Mouse (Mus musculus) midbrain, embryonic 14.5 days (tissue): ENCODE data around the gene Kdm4b. TPM values are rescaled to one million over a fixed set of nuclear protein-coding genes. Genes with fewer than 3 reads are reported as not detected.
A peak's percentile ranks its signal among the peaks of the same experiment; 100 is the strongest.

Source experiments
- ATAC-seq: fragments of 200-750 bp; cut with Nextera tagmentation; 2 replicates; pipeline ENCODE4 v1.8.0; 2017; ENCODE audit warnings: moderate number of reproducible peaks, moderate library complexity; ENCODE audit not compliant: low FRiP score, low TSS enrichment
- DNase-seq: peaks from one replicate; pipeline ENCODE4 v3.0.0-alpha.2; 2015
- H3K27ac ChIP-seq: fragments of 300-500 bp; sonication (generic); replicated peaks from 2 replicates; pipeline ENCODE4 v1.5.1; 2014; ENCODE audit warnings: mild to moderate bottlenecking, low read depth, low read length, moderate library complexity
- H3K27me3 ChIP-seq: fragments of 300-500 bp; sonication (generic); 2 replicates; pipeline ENCODE4 v1.6.1; 2014; ENCODE audit warnings: low read length, control low read depth, mixed read lengths; ENCODE audit not compliant: control insufficient read depth, insufficient read depth
- H3K36me3 ChIP-seq: fragments of 300-500 bp; sonication (generic); 2 replicates; pipeline ENCODE4 v1.6.1; 2014; ENCODE audit warnings: low read length, control low read depth; ENCODE audit not compliant: control insufficient read depth, insufficient read depth
- H3K4me1 ChIP-seq: fragments of 300-500 bp; sonication (generic); 2 replicates; pipeline ENCODE4 v1.6.1; 2014; ENCODE audit warnings: mild to moderate bottlenecking, antibody characterized with exemption, low read length, control low read depth; ENCODE audit not compliant: control insufficient read depth, insufficient read depth
- H3K4me2 ChIP-seq: fragments of 300-500 bp; sonication (generic); 2 replicates; pipeline ENCODE4 v1.6.1; 2014; ENCODE audit warnings: mild to moderate bottlenecking, low read length, moderate library complexity
- H3K4me3 ChIP-seq: fragments of 300-500 bp; sonication (generic); replicated peaks from 2 replicates; pipeline ENCODE4 v1.5.1; 2014; ENCODE audit warnings: low read depth, low read length
- H3K9ac ChIP-seq: fragments of 300-500 bp; sonication (generic); replicated peaks from 2 replicates; pipeline ENCODE4 v1.6.1; 2014; ENCODE audit warnings: mild to moderate bottlenecking, low read length, moderate library complexity
- H3K9me3 ChIP-seq: fragments of 300-500 bp; sonication (generic); 2 replicates; pipeline ENCODE4 v1.6.1; 2016; ENCODE audit warnings: low read length, control low read depth, mixed read lengths; ENCODE audit not compliant: control insufficient read depth
- WGBS: fragments of 180-500 bp; shearing (Covaris S2); extraction: QIAGEN DNeasy Blood & Tissue Kit; methylation state at CpG from one replicate; pipeline ENCODE4 v1.1.7; 2014; 5-methylcytosine and 5-hydroxymethylcytosine counted together
- polyA plus RNA-seq: library from polyadenylated mRNA; unstranded; fragments of >200 nt; fragmentation: Nextera tagmentation; extraction: Ambion mirVana; gene quantifications from 2 replicates; pipeline ENCODE4 v1.2.1, GENCODE M21; 2014

The Kdm4b gene
- 72.4 and 78.9 TPM in 2 replicates for polyA plus RNA-seq

DNA sequence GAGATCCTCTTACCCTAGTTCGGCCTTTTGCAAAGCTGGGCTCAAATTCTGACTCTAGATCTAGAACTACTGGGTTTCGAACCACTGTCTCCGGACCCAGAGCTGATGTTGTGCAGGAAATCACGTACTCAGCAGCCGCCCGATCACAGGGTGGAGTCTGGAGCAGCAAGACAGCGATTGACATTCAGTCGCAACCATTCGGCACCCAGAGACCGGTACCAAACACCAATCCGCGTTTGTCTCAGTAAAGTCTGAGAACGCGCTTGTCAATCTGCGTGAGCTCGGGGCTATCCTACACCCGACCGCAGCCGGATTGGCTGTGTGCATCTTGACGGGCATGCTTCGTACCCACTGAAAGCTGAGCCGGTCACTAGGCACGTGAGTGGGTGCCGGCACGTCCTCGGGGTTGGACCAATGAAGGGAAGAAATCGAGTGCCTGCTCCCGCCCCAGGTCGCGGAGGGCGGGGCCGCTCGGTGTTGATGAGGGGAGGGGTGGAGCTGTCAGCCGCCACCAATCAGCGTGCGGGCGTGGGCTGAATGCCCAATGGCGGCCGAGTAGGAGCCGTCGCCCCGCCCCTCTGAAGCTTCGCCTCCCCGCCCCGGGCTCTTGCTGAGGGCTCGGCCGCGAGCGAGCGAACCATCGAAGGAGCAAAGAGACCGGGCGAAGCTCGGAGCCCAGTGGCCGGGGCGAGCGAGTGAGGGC is at the start of gene Kdm4b:
Gene Kdm4b (plus strand): TSS at position 613 of the 703 bp plus-strand sequence.
- no peaks in the 10 kb centered on the region for H3K9me3 ChIP-seq
- peaks cover 23% of the 10 kb centered on the region for H3K4me1 ChIP-seq
- ATAC-seq = peak; percentile 99
- peaks cover 6% of the 10 kb centered on the region; the same call in 1 of the 2 replicates for H3K36me3 ChIP-seq
- H3K4me2 ChIP-seq = peak within 1 kb of the TSS; percentile 73
- no peaks in the 10 kb centered on the region for H3K27me3 ChIP-seq
- WGBS = under 1% methylated on average over 57 of the region's 57 CpGs
- DNase-seq = peak; percentile 99
- H3K4me3 ChIP-seq = peak within 1 kb of the TSS; percentile 96
- H3K27ac ChIP-seq = peak within 1 kb of the TSS; percentile 95
- peak within 1 kb of the TSS; percentile 93 for H3K9ac ChIP-seq

DNA sequence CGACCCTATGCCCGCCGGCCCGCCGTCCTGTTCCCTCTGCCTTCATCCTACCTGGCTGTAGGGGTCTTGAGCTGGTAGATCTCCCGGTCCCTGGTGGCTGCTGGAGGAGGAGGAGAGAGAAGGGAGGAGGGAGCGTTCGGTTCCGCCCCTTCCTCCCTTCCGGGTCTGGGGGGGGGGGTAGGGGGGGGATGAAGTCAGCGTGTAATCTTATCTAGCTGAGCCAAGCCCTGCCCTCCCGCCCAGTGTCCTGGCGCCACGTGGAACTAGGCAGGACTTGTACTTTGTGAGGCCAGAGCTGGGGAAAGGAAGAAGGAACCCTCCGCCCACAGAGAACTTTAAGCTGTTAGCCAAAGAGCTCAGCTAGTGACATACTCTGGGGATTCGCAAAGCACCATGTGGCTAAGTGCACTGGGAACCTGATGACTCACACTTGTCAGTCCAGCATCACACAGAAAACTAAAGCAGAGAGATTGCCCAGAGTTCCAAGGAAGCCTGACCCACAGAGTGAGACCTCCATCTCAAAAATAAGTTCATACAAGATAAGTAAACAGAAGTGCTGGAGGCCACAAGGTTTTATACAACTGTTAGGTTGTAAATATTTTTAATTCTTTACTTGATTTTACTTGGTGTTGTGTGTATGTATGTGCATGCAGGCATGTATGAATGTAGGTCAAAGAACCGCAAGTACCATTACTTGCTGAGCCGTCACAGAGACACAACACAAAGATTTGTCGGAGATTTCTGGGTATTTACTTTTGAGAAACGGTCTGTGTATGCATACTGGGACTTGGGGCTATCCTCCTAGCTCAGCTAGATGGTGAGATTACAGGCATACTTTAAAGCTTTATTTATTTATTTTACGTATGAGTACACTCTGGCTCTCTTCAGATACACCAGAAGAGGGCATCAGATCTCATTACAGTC is 49.0 kb upstream of the Kdm4b start, which contains the start of gene Ticam1:
Gene Ticam1 (minus strand): TSS at position 144 of the 924 bp plus-strand sequence.
- no peak within 1 kb of the TSS for H3K27ac ChIP-seq
- WGBS = 8% methylated on average over 19 of the region's 21 CpGs
- peak within 1 kb of the TSS; percentile 43; the same call in 1 of the 2 replicates for H3K9ac ChIP-seq
- no peaks in the 10 kb centered on the region for H3K36me3 ChIP-seq
- H3K27me3 ChIP-seq = no peaks in the 10 kb centered on the region
- peak; percentile 74 for ATAC-seq
- H3K4me3 ChIP-seq = peak within 1 kb of the TSS; percentile 32
- H3K9me3 ChIP-seq = no peaks in the 10 kb centered on the region
- H3K4me1 ChIP-seq = 0 out of 2 replicates have a peak, but pooled peaks cover 5% of the 10 kb centered on the region
- peak; percentile 79 for DNase-seq
- H3K4me2 ChIP-seq = peak within 1 kb of the TSS; percentile 63

DNA sequence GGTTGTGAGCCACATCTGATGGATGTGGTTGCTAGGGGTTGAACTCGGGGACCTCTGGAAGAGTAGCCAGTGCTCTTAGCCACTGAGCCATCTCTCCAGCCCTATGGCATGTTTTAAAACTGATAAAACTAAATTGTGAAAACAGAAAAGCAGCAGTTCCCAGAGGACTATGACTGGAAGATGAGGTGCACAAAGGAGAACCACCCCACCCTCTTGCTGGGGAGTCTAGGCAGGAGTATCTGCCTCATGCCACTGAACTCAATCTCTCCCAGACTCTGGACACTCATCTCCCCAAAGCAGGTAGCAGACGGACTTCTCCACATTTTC is 48.3 kb upstream of the Kdm4b start:
- H3K27me3 ChIP-seq = no peaks in the 10 kb centered on the region
- H3K9ac ChIP-seq = no peak overlapping the region
- H3K4me3 ChIP-seq = no peak overlapping the region
- no peaks in the 10 kb centered on the region for H3K36me3 ChIP-seq
- peak overlapping the region; percentile 63; the same call in 1 of the 2 replicates for H3K4me2 ChIP-seq
- H3K27ac ChIP-seq = no peak overlapping the region
- DNase-seq (no peak), ATAC-seq (no peak)
- WGBS = 41% methylated on average over 2 of the region's 2 CpGs
- no peaks in the 10 kb centered on the region for H3K9me3 ChIP-seq
- 0 out of 2 replicates have a peak, but pooled peaks cover 5% of the 10 kb centered on the region for H3K4me1 ChIP-seq

DNA sequence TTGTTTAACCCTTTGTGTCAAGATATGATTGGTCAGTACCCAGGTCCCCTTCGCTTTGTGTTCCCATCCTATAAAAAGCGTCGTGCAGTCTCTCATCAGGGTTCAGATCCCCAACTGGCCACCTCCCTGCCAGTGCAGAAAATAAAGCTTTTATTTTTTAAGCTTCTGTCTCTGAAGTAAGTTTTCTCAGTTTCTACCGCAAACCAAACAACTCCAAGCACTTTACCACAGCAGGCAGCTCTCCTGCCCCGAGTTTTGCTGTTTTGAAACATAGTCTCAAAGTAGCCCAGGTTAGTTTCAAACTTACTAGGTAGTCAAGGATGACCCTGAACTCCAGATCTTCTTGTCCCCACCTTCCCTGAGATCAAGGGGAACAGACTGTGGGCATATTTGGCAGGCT is 47.5 kb upstream of the Kdm4b start:
- H3K4me1 ChIP-seq = 0 out of 2 replicates have a peak, but pooled peaks cover 5% of the 10 kb centered on the region
- no peaks in the 10 kb centered on the region for H3K36me3 ChIP-seq
- no peaks in the 10 kb centered on the region for H3K9me3 ChIP-seq
- no peaks in the 10 kb centered on the region for H3K27me3 ChIP-seq
- no peak overlapping the region for H3K4me2 ChIP-seq
- no peak overlapping the region for H3K9ac ChIP-seq
- ATAC-seq (no peak), DNase-seq (no peak)
- WGBS = 95% methylated on average over 5 of the region's 5 CpGs
- H3K4me3 ChIP-seq = no peak overlapping the region
- H3K27ac ChIP-seq = no peak overlapping the region

DNA sequence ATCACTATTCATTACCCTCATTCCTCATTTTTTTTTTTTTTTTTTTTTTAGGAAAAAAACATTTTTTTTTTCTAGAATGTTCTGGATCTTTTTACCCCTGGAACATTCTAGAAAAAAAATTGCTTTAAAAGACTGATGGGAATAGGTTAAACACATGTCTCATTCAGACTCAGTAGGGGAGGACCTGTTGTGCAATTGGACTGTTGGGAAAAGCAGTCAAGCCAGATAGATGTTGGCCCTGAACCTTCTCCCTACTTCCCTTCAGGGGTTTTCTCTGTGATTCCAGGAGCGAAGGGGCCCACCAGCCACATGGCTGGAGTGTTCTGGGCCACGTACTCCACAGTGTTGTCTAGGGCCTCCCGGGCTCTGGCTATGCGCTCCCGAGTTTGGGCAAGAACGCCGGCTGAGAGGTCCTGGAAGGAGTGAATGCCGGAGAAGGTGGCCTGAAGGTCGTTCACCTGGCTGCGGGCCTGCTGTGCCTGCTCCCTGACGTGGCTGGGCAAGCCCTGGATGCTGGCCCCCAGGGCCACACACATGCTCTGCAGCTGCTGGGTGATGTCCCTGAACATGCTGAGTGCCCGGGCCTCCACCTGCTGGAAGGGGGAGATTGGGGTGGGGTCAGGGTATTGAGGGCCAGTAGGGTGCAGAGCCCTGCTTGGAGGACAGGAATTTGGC is 46.2 kb upstream of the Kdm4b start:
- ATAC-seq (no peak), DNase-seq (no peak)
- Histone ChIP-seq H3K27ac (no peak overlapping the region), H3K4me3 (no peak overlapping the region), H3K9me3 (no peaks in the 10 kb centered on the region), H3K4me2 (no peak overlapping the region), H3K27me3 (no peaks in the 10 kb centered on the region), H3K4me1 (0 out of 2 replicates have a peak, but pooled peaks cover 5% of the 10 kb centered on the region), H3K9ac (no peak overlapping the region), H3K36me3 (no peaks in the 10 kb centered on the region)
- WGBS = 97% methylated on average over 12 of the region's 12 CpGs

DNA sequence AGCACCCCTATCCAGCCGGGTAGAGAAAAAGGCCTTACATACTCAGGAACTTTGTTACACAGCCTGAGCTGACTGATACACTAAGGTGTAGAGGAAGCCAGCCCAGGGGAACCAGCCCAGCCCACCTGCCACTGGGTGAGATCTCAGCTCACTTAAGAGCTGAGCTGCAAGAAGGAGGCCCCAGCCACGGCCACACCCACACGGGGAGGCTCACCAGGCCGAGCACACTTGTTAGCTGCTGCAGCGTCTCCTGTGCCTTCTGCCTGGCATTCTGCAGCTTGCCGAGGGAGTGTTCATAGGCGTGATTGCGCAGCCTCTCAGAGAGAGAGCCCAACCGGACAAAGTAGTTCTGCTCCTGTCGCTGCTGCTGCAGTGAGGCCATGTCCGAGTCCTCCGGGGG is 44.7 kb upstream of the Kdm4b start:
- no peak for DNase-seq
- Histone ChIP-seq H3K36me3 (no peaks in the 10 kb centered on the region), H3K9me3 (no peaks in the 10 kb centered on the region), H3K27me3 (no peaks in the 10 kb centered on the region), H3K4me3 (no peak overlapping the region), H3K4me1 (0 out of 2 replicates have a peak, but pooled peaks cover 5% of the 10 kb centered on the region), H3K9ac (no peak overlapping the region), H3K27ac (no peak overlapping the region), H3K4me2 (no peak overlapping the region)
- no peak for ATAC-seq
- WGBS = 91% methylated on average over 12 of the region's 12 CpGs

DNA sequence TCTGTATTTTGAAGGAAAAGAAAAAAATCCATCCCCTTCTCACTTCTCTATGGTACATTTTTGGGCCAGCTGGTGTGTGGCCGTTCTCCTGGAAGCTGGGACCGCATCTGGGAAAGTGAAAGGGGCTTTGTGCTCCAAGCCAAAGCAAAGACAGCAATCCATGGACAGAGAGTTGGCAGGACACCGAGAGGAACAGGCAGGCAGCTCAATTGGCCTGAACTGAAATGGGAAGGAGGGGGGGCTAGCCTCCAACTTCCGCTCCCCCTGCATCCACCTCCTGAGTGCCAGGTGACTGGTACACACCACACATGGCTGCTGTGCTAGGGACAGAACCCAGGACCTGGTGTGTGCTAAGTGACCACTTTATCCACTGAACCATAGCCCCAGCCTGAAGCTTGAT is 43.1 kb upstream of the Kdm4b start:
- no peak for DNase-seq
- Histone ChIP-seq H3K27me3 (no peaks in the 10 kb centered on the region), H3K4me2 (no peak overlapping the region), H3K9me3 (no peaks in the 10 kb centered on the region), H3K9ac (no peak overlapping the region), H3K27ac (no peak overlapping the region), H3K36me3 (no peaks in the 10 kb centered on the region), H3K4me1 (no peaks in the 10 kb centered on the region), H3K4me3 (no peak overlapping the region)
- ATAC-seq = no peak
- WGBS = 91% methylated on average over 4 of the region's 4 CpGs

DNA sequence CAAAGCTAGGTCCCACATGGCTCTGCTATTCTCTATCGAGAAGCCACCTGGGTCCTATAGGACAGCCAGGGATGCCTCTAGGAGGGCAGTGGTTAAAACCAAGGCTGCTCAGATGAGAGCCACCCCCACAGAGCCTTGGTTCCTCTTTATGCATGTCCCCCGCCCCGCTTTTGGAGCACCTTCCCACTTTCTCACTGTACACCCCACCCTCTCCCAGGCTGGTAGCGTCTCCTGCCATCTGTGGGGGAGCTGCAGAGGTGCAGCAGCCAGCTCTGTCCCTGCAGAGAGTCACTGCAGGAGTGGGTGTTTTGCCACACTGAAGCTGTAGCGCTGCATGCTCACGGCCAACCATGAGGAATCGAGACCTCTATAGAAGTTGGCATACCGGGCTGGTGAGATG is 42.5 kb upstream of the Kdm4b start:
- no peak overlapping the region for H3K4me3 ChIP-seq
- ATAC-seq = no peak
- H3K4me2 ChIP-seq = no peak overlapping the region
- no peak overlapping the region for H3K27ac ChIP-seq
- no peaks in the 10 kb centered on the region for H3K36me3 ChIP-seq
- H3K4me1 ChIP-seq = no peaks in the 10 kb centered on the region
- 94% methylated on average over 8 of the region's 8 CpGs for WGBS
- no peak overlapping the region for H3K9ac ChIP-seq
- H3K27me3 ChIP-seq = no peaks in the 10 kb centered on the region
- H3K9me3 ChIP-seq = no peaks in the 10 kb centered on the region
- DNase-seq = no peak
